Mouse (Mus musculus) heart, postnatal 0 days (tissue): ENCODE results near the gene Scg3. TPM values are rescaled to one million over a fixed set of nuclear protein-coding genes. Genes with fewer than 3 reads are reported as not detected.

ENCODE experiments used
- ATAC-seq: fragments of 200-750 bp; cut with Nextera tagmentation; 2 replicates; pipeline ENCODE4 v1.8.0; 2017; ENCODE audit warnings: low read depth, moderate number of reproducible peaks, moderate library complexity; ENCODE audit not compliant: insufficient read depth
- DNase-seq: peaks from one replicate; pipeline ENCODE4 v3.0.0-alpha.2; 2016; ENCODE audit warnings: low spot score
- H3K27ac ChIP-seq: fragments of 300-500 bp; sonication (generic); 2 replicates; pipeline ENCODE4 v1.5.1; 2014; ENCODE audit warnings: low read depth, mild to moderate bottlenecking
- H3K27me3 ChIP-seq: fragments of 300-500 bp; sonication (generic); 2 replicates; pipeline ENCODE4 v1.6.1; 2014; ENCODE audit warnings: low read length, mixed read lengths; ENCODE audit not compliant: control insufficient read depth, insufficient read depth
- H3K36me3 ChIP-seq: fragments of 300-500 bp; sonication (generic); replicated peaks from 2 replicates; pipeline ENCODE4 v1.6.1; 2014; ENCODE audit warnings: low read length, mixed read lengths; ENCODE audit not compliant: control insufficient read depth, insufficient read depth
- H3K4me1 ChIP-seq: fragments of 300-500 bp; sonication (generic); 2 replicates; pipeline ENCODE4 v1.6.1; 2014; ENCODE audit warnings: antibody characterized with exemption; ENCODE audit not compliant: control insufficient read depth, insufficient read depth
- H3K4me2 ChIP-seq: fragments of 300-500 bp; sonication (generic); 2 replicates; pipeline ENCODE4 v1.6.1; 2014; ENCODE audit warnings: low read depth, mild to moderate bottlenecking, low read length, moderate library complexity
- H3K4me3 ChIP-seq: fragments of 300-500 bp; sonication (generic); 2 replicates; pipeline ENCODE4 v1.5.1; 2014; ENCODE audit warnings: low read depth, low read length
- H3K9ac ChIP-seq: fragments of 300-500 bp; sonication (generic); replicated peaks from 2 replicates; pipeline ENCODE4 v1.6.1; 2014; ENCODE audit warnings: low read depth, low read length, mixed read lengths
- H3K9me3 ChIP-seq: fragments of 300-500 bp; sonication (generic); replicated peaks from 2 replicates; pipeline ENCODE4 v1.6.1; 2016; ENCODE audit warnings: low read length; ENCODE audit not compliant: control insufficient read depth
- CTCF ChIP-seq: IDR thresholded peaks from 2 replicates; pipeline ENCODE4 v1.5.1; 2016; ENCODE audit warnings: antibody characterized with exemption, control low read depth, low read depth
- EP300 ChIP-seq: IDR thresholded peaks from 2 replicates; pipeline ENCODE4 v1.6.1; 2016; ENCODE audit warnings: antibody characterized with exemption, low read depth
- WGBS: fragments of 180-500 bp; shearing (Covaris S2); extraction: QIAGEN DNeasy Blood & Tissue Kit; methylation state at CpG from one replicate; pipeline ENCODE4 v1.1.7; 2014; 5-methylcytosine and 5-hydroxymethylcytosine counted together
- polyA plus RNA-seq: library from polyadenylated mRNA; unstranded; fragments of >200 nt; fragmentation: Nextera tagmentation; extraction: Ambion mirVana; gene quantifications from 2 replicates; pipeline ENCODE4 v1.2.1, GENCODE M21; 2015
- total RNA-seq: library from RNA; depleted of rRNA; stranded (reverse); fragments of >200 nt; gene quantifications from 2 replicates; pipeline ENCODE4 v1.2.3, GENCODE M21; 2014; ENCODE audit warnings: low replicate concordance; rRNA removed

Gene Scg3
- total and polyA plus RNA-seq, 2 experiments from 2014 or later = 0.36 TPM; not detected in 1

DNA sequence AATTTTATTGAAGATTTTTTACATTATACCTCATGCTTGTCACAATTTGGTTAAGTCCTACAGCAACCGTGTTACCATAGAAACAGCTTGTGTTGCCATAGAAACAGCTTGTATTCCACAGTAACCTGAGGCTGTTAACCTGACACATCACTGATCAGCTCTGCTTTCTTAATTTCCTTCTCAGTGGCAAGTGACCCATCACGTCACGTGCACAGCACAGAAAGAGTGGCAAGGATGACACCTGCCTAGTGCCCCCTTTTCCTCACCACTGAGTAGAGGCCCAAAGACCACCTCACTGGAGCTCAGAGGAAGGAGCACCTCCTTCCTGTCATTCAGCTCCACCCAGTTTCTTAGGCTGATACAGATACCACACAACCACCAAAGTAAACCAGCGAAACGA is 90.4 kb downstream of the Scg3 start:
- no peak overlapping the region for H3K9ac ChIP-seq
- no peaks in the 10 kb centered on the region for H3K4me1 ChIP-seq
- no peak overlapping the region for H3K27ac ChIP-seq
- TF ChIP-seq CTCF = no peak
- no peak for TF ChIP-seq EP300
- no peak for DNase-seq
- no peak overlapping the region for H3K4me3 ChIP-seq
- no peaks in the 10 kb centered on the region for H3K27me3 ChIP-seq
- no peaks in the 10 kb centered on the region for H3K9me3 ChIP-seq
- H3K36me3 ChIP-seq = no peaks in the 10 kb centered on the region
- no peak overlapping the region for H3K4me2 ChIP-seq
- 74% methylated on average over 5 of the region's 5 CpGs for WGBS
- ATAC-seq = no peak

Other genes starting within 250 kb of the Scg3 start
- gene Leo1, start 242.5 kb downstream of the Scg3 start, total RNA-seq = 5.7 and 11.4 TPM in 2 replicates
- gene Leo1, start 242.5 kb downstream of the Scg3 start, polyA plus RNA-seq = 19.6 and 20.0 TPM in 2 replicates
- gene Tmod3, start 124.4 kb downstream of the Scg3 start, total RNA-seq = 40.8 and 58.0 TPM in 2 replicates
- gene Tmod3, start 124.4 kb downstream of the Scg3 start, polyA plus RNA-seq = 58.1 and 64.9 TPM in 2 replicates
- gene Tmod2, start 72.7 kb downstream of the Scg3 start, total RNA-seq = 2.2 and 3.5 TPM in 2 replicates
- 4.3 and 4.7 TPM in 2 replicates for gene Tmod2, start 72.7 kb downstream of the Scg3 start, polyA plus RNA-seq
- 11.9 and 12.0 TPM in 2 replicates for gene Lysmd2, start 58.3 kb downstream of the Scg3 start, total RNA-seq
- 20.4 and 21.2 TPM in 2 replicates for gene Lysmd2, start 58.3 kb downstream of the Scg3 start, polyA plus RNA-seq
- 0.27 and 2.8 TPM in 2 replicates for gene Bmp5, start 91.3 kb upstream of the Scg3 start, total RNA-seq
- gene Bmp5, start 91.3 kb upstream of the Scg3 start, polyA plus RNA-seq = 2.4 TPM in 2 replicates